Mouse (Mus musculus) heart, embryonic 10.5 days (tissue): ENCODE measurements around the gene Ccnc. TPM values are rescaled to one million over a fixed set of nuclear protein-coding genes. Genes with fewer than 3 reads are reported as not detected.

Source experiments
- DNase-seq: peaks from one replicate; pipeline ENCODE4 v3.0.0-alpha.2; 2017; ENCODE audit warnings: low spot score
- H3K27ac ChIP-seq: fragments of 300-500 bp; sonication (generic); 2 replicates; pipeline ENCODE4 v1.5.1; 2016; ENCODE audit warnings: mild to moderate bottlenecking
- H3K27me3 ChIP-seq: fragments of 300-500 bp; sonication (generic); 2 replicates; pipeline ENCODE4 v1.6.1; 2016; ENCODE audit warnings: mild to moderate bottlenecking; ENCODE audit not compliant: poor library complexity, insufficient read depth, severe bottlenecking
- H3K36me3 ChIP-seq: fragments of 300-500 bp; sonication (generic); 2 replicates; pipeline ENCODE4 v1.6.1; 2016; ENCODE audit warnings: mild to moderate bottlenecking, moderate library complexity
- H3K4me1 ChIP-seq: fragments of 300-500 bp; sonication (generic); 2 replicates; pipeline ENCODE4 v1.6.1; 2016; ENCODE audit warnings: mild to moderate bottlenecking
- H3K4me3 ChIP-seq: fragments of 300-500 bp; sonication (generic); 2 replicates; pipeline ENCODE4 v1.5.1; 2016; ENCODE audit warnings: mild to moderate bottlenecking, moderate library complexity
- H3K9me3 ChIP-seq: fragments of 300-500 bp; sonication (generic); 2 replicates; pipeline ENCODE4 v1.6.1; 2016; ENCODE audit warnings: mild to moderate bottlenecking, moderate library complexity
- WGBS: fragments of 180-500 bp; shearing (Covaris S2); methylation state at CpG from one replicate; pipeline ENCODE4 v1.1.7; 2016; 5-methylcytosine and 5-hydroxymethylcytosine counted together
- polyA plus RNA-seq: library from polyadenylated mRNA; unstranded; fragments of >200 nt; fragmentation: Nextera tagmentation; extraction: Ambion mirVana; gene quantifications from 2 replicates; pipeline ENCODE4 v1.2.1, GENCODE M21; 2016

Ccnc gene
- polyA plus RNA-seq, 1 experiment from 2014 or later = 36.0 TPM

DNA sequence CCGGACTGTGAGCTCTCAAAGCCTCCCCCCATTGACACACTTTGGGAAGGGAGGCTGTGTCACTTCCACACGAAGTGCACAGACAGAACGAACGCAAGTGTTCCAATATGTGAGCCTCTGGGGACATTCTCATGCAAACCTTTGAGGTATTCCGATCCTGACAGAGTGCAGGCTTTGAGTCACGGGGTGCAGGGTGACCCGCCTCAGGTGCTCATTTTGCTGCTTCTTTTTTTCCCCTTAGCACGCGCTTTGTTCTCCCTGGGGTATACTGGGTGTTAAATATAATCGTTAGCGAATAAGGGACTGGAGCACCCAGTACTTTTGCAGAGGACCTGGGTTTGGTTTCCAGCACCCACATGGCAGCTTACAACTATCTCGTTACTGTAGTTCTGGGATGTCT lies 58.8 kb downstream of the Ccnc start:
- no peak overlapping the region for H3K4me3 ChIP-seq
- no peak overlapping the region for H3K27ac ChIP-seq
- 93% methylated on average over 12 of the region's 12 CpGs for WGBS
- no peaks in the 10 kb centered on the region for H3K27me3 ChIP-seq
- no peaks in the 10 kb centered on the region for H3K9me3 ChIP-seq
- peaks cover 62% of the 10 kb centered on the region for H3K36me3 ChIP-seq
- no peak for DNase-seq
- H3K4me1 ChIP-seq = no peaks in the 10 kb centered on the region

- H3K4me3 ChIP-seq = no peak overlapping the region
Measured at GRCm38 (mm10) chr4:21788903-21789302, 61.4 kb downstream of the Ccnc start.

GRCm38 (mm10) chr4:21789836-21790235 lies 62.3 kb downstream of the Ccnc start:
- Histone ChIP-seq H3K27ac (no peak overlapping the region), H3K4me3 (no peak overlapping the region), H3K27me3 (no peaks in the 10 kb centered on the region), H3K4me1 (no peaks in the 10 kb centered on the region), H3K9me3 (no peaks in the 10 kb centered on the region), H3K36me3 (peaks cover 44% of the 10 kb centered on the region)
- 76% methylated on average over 4 of the region's 4 CpGs for WGBS
- no peak for DNase-seq

More at GRCm38 (mm10) chr4:21788903-21789302, 61.4 kb downstream of the Ccnc start:
- no peak for DNase-seq
- 85% methylated on average over 6 of the region's 6 CpGs for WGBS
- H3K4me1 ChIP-seq = no peaks in the 10 kb centered on the region
- H3K36me3 ChIP-seq = peaks cover 53% of the 10 kb centered on the region
- no peaks in the 10 kb centered on the region for H3K27me3 ChIP-seq
- no peaks in the 10 kb centered on the region for H3K9me3 ChIP-seq
- H3K27ac ChIP-seq = no peak overlapping the region

- no peaks in the 10 kb centered on the region for H3K9me3 ChIP-seq
- H3K36me3 ChIP-seq = peaks cover 27% of the 10 kb centered on the region
- no peaks in the 10 kb centered on the region for H3K27me3 ChIP-seq
- no peak overlapping the region for H3K27ac ChIP-seq
- WGBS = 42% methylated on average over 3 of the region's 3 CpGs
- no peaks in the 10 kb centered on the region for H3K4me1 ChIP-seq
- no peak for DNase-seq
- H3K4me3 ChIP-seq = no peak overlapping the region
Measured at GRCm38 (mm10) chr4:21793631-21794030, 66.1 kb downstream of the Ccnc start.

- H3K4me1 ChIP-seq = no peaks in the 10 kb centered on the region
- H3K36me3 ChIP-seq = peaks cover 54% of the 10 kb centered on the region
- H3K27me3 ChIP-seq = no peaks in the 10 kb centered on the region
- 94% methylated on average over 1 of the region's 1 CpGs for WGBS
- no peak overlapping the region for H3K27ac ChIP-seq
- H3K4me3 ChIP-seq = no peak overlapping the region
- H3K9me3 ChIP-seq = no peaks in the 10 kb centered on the region
- no peak for DNase-seq
Measured at GRCm38 (mm10) chr4:21801013-21801412, 73.5 kb downstream of the Ccnc start.

DNA sequence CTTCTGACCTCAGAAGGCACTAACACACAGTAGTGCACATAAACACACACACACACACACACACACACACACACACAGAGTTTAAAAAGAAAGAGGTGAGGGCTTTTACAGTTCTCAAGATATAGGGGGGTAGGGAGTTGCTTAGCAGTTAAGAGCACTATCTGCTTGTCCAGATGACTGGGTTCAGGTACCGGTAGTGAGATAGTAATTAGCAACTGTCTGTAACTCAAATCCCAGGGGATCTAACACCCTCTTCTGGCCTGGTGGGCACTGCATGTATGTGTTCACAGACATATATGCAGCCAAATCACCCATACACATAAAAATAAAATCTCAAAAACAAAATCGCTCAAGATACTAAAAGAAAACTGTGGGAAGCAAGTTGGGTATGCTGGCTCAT lies 74.1 kb downstream of the Ccnc start:
- Histone ChIP-seq H3K4me3 (no peak overlapping the region), H3K36me3 (peaks cover 54% of the 10 kb centered on the region), H3K27me3 (no peaks in the 10 kb centered on the region), H3K27ac (no peak overlapping the region), H3K4me1 (no peaks in the 10 kb centered on the region), H3K9me3 (no peaks in the 10 kb centered on the region)
- no peak for DNase-seq
- 77% methylated on average over 2 of the region's 2 CpGs for WGBS

DNA sequence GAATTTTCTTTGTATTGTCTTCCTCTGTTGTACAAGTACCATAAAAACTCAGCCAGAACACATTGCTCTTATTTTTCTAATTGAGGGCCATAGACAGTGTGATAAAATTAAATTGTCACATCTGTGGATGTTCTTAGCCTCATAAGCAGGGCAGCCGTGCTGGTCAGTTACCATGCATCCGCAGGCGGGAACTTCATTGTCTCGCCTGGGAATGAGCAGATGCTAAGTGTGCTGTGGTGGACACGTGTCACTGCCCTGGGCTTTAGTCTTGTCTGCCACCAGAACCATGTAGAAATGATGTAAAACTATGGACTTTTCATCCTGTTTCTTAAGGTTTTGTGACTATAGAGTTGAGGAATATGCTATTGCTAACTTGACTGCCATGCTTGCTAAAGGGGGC lies 79.7 kb downstream of the Ccnc start:
- peaks cover 39% of the 10 kb centered on the region for H3K36me3 ChIP-seq
- no peaks in the 10 kb centered on the region for H3K27me3 ChIP-seq
- H3K4me3 ChIP-seq = no peak overlapping the region
- H3K9me3 ChIP-seq = no peaks in the 10 kb centered on the region
- no peak for DNase-seq
- no peaks in the 10 kb centered on the region for H3K4me1 ChIP-seq
- H3K27ac ChIP-seq = no peak overlapping the region
- WGBS = 73% methylated on average over 5 of the region's 5 CpGs

Other genes with a start within 250 kb of the Ccnc start
- not detected in 2 replicates for gene Prdm13, start 41.7 kb upstream of the Ccnc start, polyA plus RNA-seq
- 8.9 and 9.5 TPM in 2 replicates for gene Usp45, start 39.5 kb downstream of the Ccnc start, polyA plus RNA-seq
- 26.7 and 28.0 TPM in 2 replicates for gene Tstd3, start 39.5 kb downstream of the Ccnc start, polyA plus RNA-seq
- 88.8 and 103 TPM in 2 replicates for gene Pnisr, start 119.9 kb downstream of the Ccnc start, polyA plus RNA-seq
- 17.8 and 18.2 TPM in 2 replicates for gene Coq3, start 152.0 kb downstream of the Ccnc start, polyA plus RNA-seq
- gene Faxc, start 203.6 kb downstream of the Ccnc start, polyA plus RNA-seq = 3.9 and 4.4 TPM in 2 replicates